Mouse (Mus musculus): ENCODE measurements at regions not wholly inside any gene's neighbourhood (a gene's known extent, or its start where the extent isn't known, plus 50 kb on each side); places are given as distances from the start of the nearest gene placed in this dataset.
"Not testable (repeated sequence)": the region's sequence is repeated elsewhere in the genome, so short reads cannot be mapped to it uniquely, and the experiment has no call there.

- TF ChIP-seq EP300, CTCF (IDR thresholded peaks at IDR 0.05): not testable (repeated sequence)
Observed at GRCm38 (mm10) chr13:50780036-50780435, 81.9 kb downstream of the Gm8765 start.

Data from lung, postnatal 0 days (tissue).